Mouse (Mus musculus): ENCODE results near the gene Sp8. TPM values are rescaled to one million over a fixed set of nuclear protein-coding genes. Genes with fewer than 3 reads are reported as not detected.
A peak's percentile ranks its signal among the peaks of the same experiment; 100 is the strongest.

Sp8 gene
- polyA plus RNA-seq, 1 experiment from 2014 or later: 16.7 TPM

DNA sequence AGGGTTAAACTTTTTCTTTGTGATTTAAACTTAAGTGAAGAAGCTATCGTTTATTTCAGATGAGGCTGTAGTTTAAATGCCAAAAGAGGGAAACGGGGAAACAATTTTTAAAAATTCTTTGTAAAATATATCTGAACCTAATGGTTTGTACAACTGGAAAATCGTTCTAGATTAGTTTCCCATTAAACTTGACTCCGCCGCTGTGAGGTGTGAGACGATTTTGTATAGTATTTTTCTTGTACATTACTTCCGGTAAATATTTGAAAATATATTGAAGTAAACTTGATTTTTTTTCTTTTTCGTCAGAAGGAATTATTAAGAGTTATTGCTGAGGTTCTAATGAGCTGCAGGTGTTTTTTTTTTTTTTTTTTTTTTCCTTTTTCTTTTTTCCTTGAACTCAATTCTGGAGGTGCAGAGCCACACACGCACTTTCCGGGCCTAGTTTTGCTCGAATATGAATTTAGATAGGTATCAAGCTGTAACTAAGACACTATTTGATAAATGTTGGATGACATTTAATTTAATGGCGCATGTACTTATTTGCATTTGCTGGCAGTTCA is 4.8 kb downstream of the Sp8 start:
- peaks cover 59% of the 10 kb centered on the region for H3K4me1 ChIP-seq
- peak overlapping the region; percentile 57 for H3K9ac ChIP-seq
- H3K27ac ChIP-seq: no peak overlapping the region
- H3K4me2 ChIP-seq: peak overlapping the region; percentile 73
- WGBS: 15% methylated on average over 12 of the region's 12 CpGs
- ATAC-seq: no peak
- no peaks in the 10 kb centered on the region for H3K9me3 ChIP-seq (replicated peaks)
- H3K36me3 ChIP-seq (ENCODE audit: poor library complexity, severe bottlenecking): no peaks in the 10 kb centered on the region
- peak overlapping the region; percentile 58 for H3K4me3 ChIP-seq
- H3K27me3 ChIP-seq: peaks cover 57% of the 10 kb centered on the region

DNA sequence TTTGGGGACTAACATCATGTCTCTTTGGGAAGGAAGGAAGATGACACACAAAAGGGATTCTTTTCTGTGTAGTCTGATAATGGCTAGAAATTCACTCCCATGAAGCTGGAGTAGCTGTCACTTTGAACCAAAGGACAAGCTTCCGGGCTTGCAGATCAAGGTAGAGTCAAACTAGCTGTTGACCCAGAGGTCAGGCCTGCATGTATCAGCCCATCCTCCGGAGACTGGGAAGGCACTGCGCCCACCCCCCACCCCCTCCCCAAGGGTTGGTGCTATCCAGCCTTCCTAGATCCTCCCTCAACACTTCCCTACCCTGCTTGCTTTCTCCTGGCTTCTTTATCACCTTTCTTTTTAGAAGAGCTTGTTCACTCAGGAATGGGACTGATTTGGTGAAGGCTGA is 7.2 kb downstream of the Sp8 start:
- peak overlapping the region; percentile 50 for H3K9ac ChIP-seq
- H3K4me1 ChIP-seq: peaks cover 47% of the 10 kb centered on the region
- peak overlapping the region; percentile 72 for H3K4me2 ChIP-seq
- H3K27ac ChIP-seq: peak overlapping the region; percentile 31; the same call in 1 of the 2 replicates
- H3K9me3 ChIP-seq (replicated peaks): no peaks in the 10 kb centered on the region
- peak overlapping the region; percentile 49 for H3K4me3 ChIP-seq
- ATAC-seq: no peak
- 6% methylated on average over 3 of the region's 3 CpGs for WGBS
- peaks cover 58% of the 10 kb centered on the region for H3K27me3 ChIP-seq
- H3K36me3 ChIP-seq (ENCODE audit: poor library complexity, severe bottlenecking): no peaks in the 10 kb centered on the region

DNA sequence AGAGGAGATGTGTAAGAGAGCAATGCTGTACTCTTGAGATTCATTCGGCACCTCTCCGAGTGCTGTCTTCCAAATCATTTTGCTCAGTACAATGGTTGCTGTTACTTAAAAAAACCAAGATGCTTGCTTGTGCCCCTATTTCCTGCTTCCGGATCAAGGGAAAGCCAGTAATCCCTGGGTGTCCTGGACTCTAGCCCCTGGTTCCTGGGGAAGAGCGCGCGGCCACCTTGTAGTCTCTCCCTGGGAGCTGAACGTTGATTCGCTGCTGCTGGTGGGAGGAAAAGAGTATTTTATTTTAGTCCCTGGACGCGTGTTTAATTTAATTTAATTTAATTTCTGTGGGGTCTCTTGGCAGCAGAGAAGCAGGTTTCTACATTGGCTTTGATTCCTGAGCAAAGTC is 8.3 kb downstream of the Sp8 start:
- peak overlapping the region; percentile 72 for H3K9ac ChIP-seq
- H3K9me3 ChIP-seq (replicated peaks): no peaks in the 10 kb centered on the region
- peak overlapping the region; percentile 49 for H3K4me3 ChIP-seq
- peaks cover 38% of the 10 kb centered on the region for H3K4me1 ChIP-seq
- whole genome bisulfite sequencing: 4% methylated on average over 10 of the region's 10 CpGs
- H3K27ac ChIP-seq: peak overlapping the region; percentile 83
- no peaks in the 10 kb centered on the region for H3K36me3 ChIP-seq (ENCODE audit: poor library complexity, severe bottlenecking)
- H3K4me2 ChIP-seq: peak overlapping the region; percentile 72
- peaks cover 48% of the 10 kb centered on the region for H3K27me3 ChIP-seq
- no peak for ATAC-seq

- ATAC-seq: peak; percentile 99
- under 1% methylated on average over 34 of the region's 34 CpGs for WGBS
- H3K27me3 ChIP-seq: peaks cover 42% of the 10 kb centered on the region
Measured at GRCm38 (mm10) chr12:118854831-118855453, 8.8 kb downstream of the Sp8 start.

DNA sequence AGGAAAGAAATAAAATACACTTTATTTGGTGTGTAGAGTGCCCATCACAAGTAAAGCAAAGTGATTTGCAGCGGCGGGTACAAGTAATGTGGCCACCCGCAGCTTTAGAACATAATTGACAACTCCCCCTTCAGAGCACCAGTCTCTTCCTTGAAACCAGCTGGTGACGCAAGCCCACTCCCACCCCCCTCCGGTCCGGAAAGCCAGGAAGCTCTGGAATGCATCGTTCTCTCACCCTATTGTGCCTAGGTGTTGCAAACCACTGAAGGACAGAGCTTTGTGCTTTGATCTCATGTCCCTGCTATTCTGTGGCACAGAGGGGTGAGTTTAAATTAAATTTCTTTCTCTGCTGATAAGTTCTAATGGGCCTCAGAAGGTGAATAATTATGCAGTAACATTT is 10.0 kb downstream of the Sp8 start:
- peak overlapping the region; percentile 15 for H3K4me2 ChIP-seq
- no peak for ATAC-seq
- H3K27ac ChIP-seq: no peak overlapping the region
- H3K9me3 ChIP-seq (replicated peaks): no peaks in the 10 kb centered on the region
- peaks cover 31% of the 10 kb centered on the region for H3K4me1 ChIP-seq
- no peak overlapping the region for H3K4me3 ChIP-seq
- no peak overlapping the region for H3K9ac ChIP-seq
- H3K36me3 ChIP-seq (ENCODE audit: poor library complexity, severe bottlenecking): no peaks in the 10 kb centered on the region
- under 1% methylated on average over 7 of the region's 7 CpGs for WGBS
- peaks cover 39% of the 10 kb centered on the region for H3K27me3 ChIP-seq

More at GRCm38 (mm10) chr12:118854831-118855453, 8.8 kb downstream of the Sp8 start:
- Histone ChIP-seq H3K36me3 (ENCODE audit: poor library complexity, severe bottlenecking) (no peaks in the 10 kb centered on the region), H3K4me1 (peaks cover 33% of the 10 kb centered on the region), H3K9me3 (replicated peaks) (no peaks in the 10 kb centered on the region), H3K4me3 (peak overlapping the region; percentile 49), H3K4me2 (peak overlapping the region; percentile 72), H3K27ac (peak overlapping the region; percentile 83), H3K9ac (peak overlapping the region; percentile 72)

DNA sequence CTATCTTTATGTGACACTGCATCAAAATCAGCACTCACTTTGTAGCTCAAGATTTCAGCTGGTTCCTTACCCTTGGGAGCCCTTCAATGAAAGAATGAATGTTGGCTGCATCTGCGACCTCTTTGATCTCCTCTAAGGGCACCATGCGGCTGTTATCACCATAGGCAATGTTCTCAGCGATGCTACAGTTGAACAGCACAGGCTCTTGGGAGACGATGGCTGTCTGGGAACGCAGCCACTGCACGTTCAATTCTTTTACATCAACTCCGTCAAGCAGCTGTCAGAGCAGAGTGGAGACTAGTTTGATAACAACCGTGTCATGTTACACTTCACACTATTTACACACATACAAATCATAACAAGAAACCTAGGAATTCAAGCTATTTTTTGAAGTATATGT is 26.5 kb downstream of the Sp8 start:
- no peaks in the 10 kb centered on the region for H3K27me3 ChIP-seq
- 84% methylated on average over 8 of the region's 8 CpGs for WGBS
- no peak for ATAC-seq
- no peak overlapping the region for H3K4me3 ChIP-seq
- no peaks in the 10 kb centered on the region for H3K36me3 ChIP-seq (ENCODE audit: poor library complexity, severe bottlenecking)
- no peak overlapping the region for H3K27ac ChIP-seq
- no peak overlapping the region for H3K9ac ChIP-seq
- H3K4me2 ChIP-seq: no peak overlapping the region
- no peaks in the 10 kb centered on the region for H3K9me3 ChIP-seq (replicated peaks)
- H3K4me1 ChIP-seq: no peaks in the 10 kb centered on the region

DNA sequence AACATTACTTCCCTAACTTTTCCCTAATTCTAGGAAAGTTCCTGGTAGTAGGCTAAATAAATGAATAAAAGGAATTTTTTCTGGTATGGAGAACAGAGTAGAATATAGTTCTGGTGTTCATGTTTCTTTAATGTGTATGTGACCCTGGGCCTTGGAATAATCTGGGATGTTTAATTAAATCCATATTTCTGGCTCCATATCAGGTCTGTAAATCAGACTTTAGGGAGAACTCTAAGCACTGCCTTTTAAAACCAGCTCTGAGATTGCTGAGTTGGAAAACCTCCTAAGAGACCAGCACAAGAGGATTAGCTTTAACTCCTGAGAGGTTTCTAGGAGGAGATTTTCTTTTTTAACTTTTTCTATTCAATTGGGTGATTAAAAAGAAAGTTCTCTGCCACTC is 36.7 kb downstream of the Sp8 start:
- Histone ChIP-seq H3K4me1 (no peaks in the 10 kb centered on the region), H3K27ac (no peak overlapping the region), H3K9me3 (replicated peaks) (no peaks in the 10 kb centered on the region), H3K36me3 (ENCODE audit: poor library complexity, severe bottlenecking) (no peaks in the 10 kb centered on the region), H3K27me3 (no peaks in the 10 kb centered on the region), H3K4me3 (no peak overlapping the region), H3K9ac (no peak overlapping the region), H3K4me2 (no peak overlapping the region)
- ATAC-seq: no peak

DNA sequence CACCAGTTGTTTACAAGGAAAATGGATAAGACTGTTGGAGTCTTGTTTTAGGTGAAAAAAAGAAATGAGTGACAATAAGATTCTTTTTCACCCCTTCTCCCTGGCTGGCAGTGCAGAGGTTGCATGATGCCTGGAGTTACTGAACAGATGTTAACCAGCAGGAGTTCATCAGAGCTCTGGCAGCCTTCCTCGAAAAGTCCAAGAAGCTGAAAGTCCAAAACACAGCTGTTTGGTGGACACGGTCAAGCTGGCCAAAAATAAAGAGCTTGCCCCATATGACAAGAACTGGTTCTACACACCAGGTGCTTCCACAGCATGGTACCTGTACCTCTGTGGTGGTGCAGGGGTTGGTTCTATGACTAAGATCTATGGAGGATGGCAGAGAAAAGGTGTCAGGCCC is 41.8 kb downstream of the Sp8 start:
- no peaks in the 10 kb centered on the region for H3K4me1 ChIP-seq
- WGBS: 81% methylated on average over 2 of the region's 2 CpGs
- no peaks in the 10 kb centered on the region for H3K9me3 ChIP-seq (replicated peaks)
- no peak overlapping the region for H3K9ac ChIP-seq
- no peak for ATAC-seq
- no peak overlapping the region for H3K4me2 ChIP-seq
- H3K27me3 ChIP-seq: no peaks in the 10 kb centered on the region
- no peaks in the 10 kb centered on the region for H3K36me3 ChIP-seq (ENCODE audit: poor library complexity, severe bottlenecking)
- no peak overlapping the region for H3K4me3 ChIP-seq
- no peak overlapping the region for H3K27ac ChIP-seq

Other genes starting within 250 kb of the Sp8 start
- gene Abcb5, start 120.1 kb downstream of the Sp8 start, polyA plus RNA-seq (2015; fragmentation: Nextera tagmentation; extraction: Ambion mirVana): not detected in 2 replicates